Mouse (Mus musculus): Measurements from ENCODE around the gene Ghr. TPM values are rescaled to one million over a fixed set of nuclear protein-coding genes. Genes with fewer than 3 reads are reported as not detected.

Ghr gene
- total RNA-seq (2023): under 1 TPM in 1 of 2 experiments, not detected in 1; 0.84 TPM

GRCm38 (mm10) chr15:3582807-3583636 lies at the start of gene Ghr:
TSS of gene Ghr (minus strand) at chr15:3583492.

DNA sequence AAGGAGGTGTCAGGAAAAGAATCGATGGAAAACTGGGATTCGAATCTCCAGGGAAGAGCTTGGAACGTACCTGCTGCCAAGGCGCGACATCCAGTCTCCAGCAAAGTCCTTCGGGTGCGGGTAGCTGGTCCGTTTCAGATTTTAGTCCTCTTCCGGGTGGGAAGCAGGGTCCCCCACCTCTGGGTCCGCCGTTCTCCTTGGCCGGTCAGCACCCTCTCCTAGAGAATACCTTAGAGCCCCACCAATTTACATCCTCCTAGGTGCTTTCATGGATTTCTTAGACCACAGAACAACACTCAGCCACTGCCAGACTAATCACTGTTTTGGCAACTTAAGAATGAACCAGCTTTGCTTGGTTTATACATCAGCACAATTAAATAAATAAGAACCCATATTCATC lies 279.9 kb downstream of the Ghr start, which contains the start of gene Ccdc152:
Gene Ccdc152 (minus strand): TSS at position 101 of the 400 bp plus-strand sequence.

DNA sequence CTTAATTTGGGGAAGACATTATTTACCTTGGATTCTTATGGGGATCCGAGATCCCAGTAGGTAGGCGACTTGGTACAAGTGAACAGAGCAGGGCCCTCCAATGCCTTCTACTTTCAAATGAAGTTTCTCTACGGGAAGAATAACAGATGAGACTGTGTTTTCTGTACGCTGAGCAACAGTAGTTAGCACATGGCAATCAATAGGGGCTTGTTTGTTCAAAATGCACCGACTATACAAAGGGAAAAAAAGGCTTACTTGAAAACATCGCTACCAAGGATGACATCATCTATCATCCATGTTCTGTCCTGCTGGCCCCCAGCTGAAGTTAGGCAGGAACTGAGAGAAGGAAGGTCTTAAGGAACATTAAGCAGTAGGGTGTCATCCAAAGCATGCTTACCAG lies 315.0 kb downstream of the Ghr start, which contains the start of gene Selenop:
Gene Selenop (plus strand): TSS at position 301 of the 400 bp plus-strand sequence.

